Mouse (Mus musculus) forebrain, postnatal 0 days (tissue): Measurements from ENCODE around the gene Hdac10. TPM values are rescaled to one million over a fixed set of nuclear protein-coding genes. Genes with fewer than 3 reads are reported as not detected.

Experiments
- ATAC-seq: fragments of 200-750 bp; cut with Nextera tagmentation; 2 replicates; pipeline ENCODE4 v1.8.0; 2017; ENCODE audit warnings: mild to moderate bottlenecking, moderate library complexity
- DNase-seq: peaks from one replicate; pipeline ENCODE4 v3.0.0-alpha.2; 2015
- H3K27ac ChIP-seq: fragments of 300-500 bp; sonication (generic); 2 replicates; pipeline ENCODE4 v1.5.1; 2014; ENCODE audit warnings: low read depth, mild to moderate bottlenecking, antibody characterized with exemption, low read length, moderate library complexity, mixed read lengths
- H3K27me3 ChIP-seq: fragments of 300-500 bp; sonication (generic); 2 replicates; pipeline ENCODE4 v1.6.1; 2014; ENCODE audit warnings: mild to moderate bottlenecking, low read length, mixed read lengths; ENCODE audit not compliant: insufficient read depth
- H3K36me3 ChIP-seq: fragments of 300-500 bp; sonication (generic); 2 replicates; pipeline ENCODE4 v1.6.1; 2014; ENCODE audit warnings: mild to moderate bottlenecking, moderate library complexity; ENCODE audit not compliant: insufficient read depth
- H3K4me1 ChIP-seq: fragments of 300-500 bp; sonication (generic); 2 replicates; pipeline ENCODE4 v1.6.1; 2014; ENCODE audit warnings: antibody characterized with exemption; ENCODE audit not compliant: insufficient read depth
- H3K4me2 ChIP-seq: fragments of 300-500 bp; sonication (generic); 2 replicates; pipeline ENCODE4 v1.6.1; 2014; ENCODE audit warnings: low read depth, mild to moderate bottlenecking, moderate library complexity
- H3K4me3 ChIP-seq: fragments of 300-500 bp; sonication (generic); 2 replicates; pipeline ENCODE4 v1.5.1; 2014; ENCODE audit warnings: low read depth, low read length, mixed read lengths
- H3K9ac ChIP-seq: fragments of 300-500 bp; sonication (generic); 2 replicates; pipeline ENCODE4 v1.6.1; 2014; ENCODE audit warnings: mild to moderate bottlenecking
- H3K9me3 ChIP-seq: fragments of 300-500 bp; sonication (generic); 2 replicates; pipeline ENCODE4 v1.6.1; 2016; ENCODE audit warnings: low read length
- CTCF ChIP-seq: sonication (generic); IDR thresholded peaks from 2 replicates; pipeline ENCODE4 v1.5.1; 2016; ENCODE audit warnings: antibody characterized with exemption, control low read depth, low read depth
- WGBS: fragments of 180-500 bp; shearing (Covaris S2); extraction: QIAGEN DNeasy Blood & Tissue Kit; methylation state at CpG from one replicate; pipeline ENCODE4 v1.1.7; 2014; 5-methylcytosine and 5-hydroxymethylcytosine counted together
- microRNA-seq, 2 experiments: library from miRNA; unstranded; fragments of <30 nt; microRNA quantifications; one replicate each; pipeline ENCODE4; 2016
- polyA plus RNA-seq: library from polyadenylated mRNA; unstranded; fragments of >200 nt; fragmentation: Nextera tagmentation; extraction: Ambion mirVana; gene quantifications from 2 replicates; pipeline ENCODE4 v1.2.1, GENCODE M21; 2015
- total RNA-seq: library from RNA; depleted of rRNA; stranded (reverse); fragments of >200 nt; gene quantifications from 2 replicates; pipeline ENCODE4 v1.2.3, GENCODE M21; 2014; rRNA removed

Hdac10 gene
- total and polyA plus RNA-seq, 2 experiments from 2014 or later: 27.9 to 33.1 TPM

- WGBS: 2% methylated on average over 45 of the region's 59 CpGs
- Histone ChIP-seq H3K27ac (peak overlapping the region; percentile 80), H3K4me3 (peak overlapping the region; percentile 91), H3K4me2 (peak overlapping the region; percentile 81), H3K36me3 (peaks cover 8% of the 10 kb centered on the region; the same call in 1 of the 2 replicates), H3K27me3 (no peaks in the 10 kb centered on the region), H3K9ac (peak overlapping the region; percentile 83), H3K9me3 (no peaks in the 10 kb centered on the region), H3K4me1 (peaks cover 19% of the 10 kb centered on the region)
- DNase-seq (peak; percentile 93), ATAC-seq (peak; percentile 95)
- TF ChIP-seq CTCF: peak; percentile 52
Measured at GRCm38 (mm10) chr15:89075478-89076147, 52.9 kb downstream of the Hdac10 start.

GRCm38 (mm10) chr15:89074613-89075477 lies 53.7 kb downstream of the Hdac10 start, which contains the start of gene Trabd:
Gene Trabd, plus strand, starts transcription at chr15:89075124.
- H3K4me2 ChIP-seq: peak within 1 kb of the TSS; percentile 81
- DNase-seq: peak; percentile 53
- peak; percentile 12 for ATAC-seq
- H3K9ac ChIP-seq: peak within 1 kb of the TSS; percentile 83
- 16% methylated on average over 11 of the region's 11 CpGs for WGBS
- peaks cover 19% of the 10 kb centered on the region for H3K4me1 ChIP-seq
- peaks cover 13% of the 10 kb centered on the region for H3K36me3 ChIP-seq
- peak within 1 kb of the TSS; percentile 91 for H3K4me3 ChIP-seq
- H3K27me3 ChIP-seq: no peaks in the 10 kb centered on the region
- peak within 1 kb of the TSS; percentile 80 for H3K27ac ChIP-seq
- no peak for TF ChIP-seq CTCF
- H3K9me3 ChIP-seq: no peaks in the 10 kb centered on the region

- Histone ChIP-seq H3K9ac (no peak overlapping the region), H3K4me3 (no peak overlapping the region), H3K4me1 (peaks cover 19% of the 10 kb centered on the region), H3K9me3 (no peaks in the 10 kb centered on the region), H3K27ac (peak overlapping the region; percentile 80; the same call in 1 of the 2 replicates), H3K4me2 (0 out of 2 replicates have a peak overlapping the region, but pooled peaks have one; percentile 81), H3K36me3 (peaks cover 16% of the 10 kb centered on the region), H3K27me3 (no peaks in the 10 kb centered on the region)
- ATAC-seq: no peak
- 82% methylated on average over 10 of the region's 10 CpGs for WGBS
- DNase-seq: no peak
- no peak for TF ChIP-seq CTCF
Measured at GRCm38 (mm10) chr15:89073993-89074603, 54.4 kb downstream of the Hdac10 start.

Small RNA genes within 50 kb of the gene (microRNA-seq; reads per million reads assigned to microRNA genes)
- gene Mir7118: 0.39 to 1.6 reads per million in 2 experiments

Other genes starting within 250 kb of the Hdac10 start
- 0.15 and 0.52 TPM in 2 replicates for gene Ttll8, start 174.3 kb downstream of the Hdac10 start, total RNA-seq
- 0.05 and 0.29 TPM in 2 replicates for gene Ttll8, start 174.3 kb downstream of the Hdac10 start, polyA plus RNA-seq
- gene Mlc1, start 149.7 kb downstream of the Hdac10 start, total RNA-seq: 70.6 and 86.6 TPM in 2 replicates
- 59.4 and 69.7 TPM in 2 replicates for gene Mlc1, start 149.7 kb downstream of the Hdac10 start, polyA plus RNA-seq
- 0.05 TPM in 1 of 2 replicates, not detected in the other for gene Mov10l1, start 145.8 kb downstream of the Hdac10 start, total RNA-seq
- gene Mov10l1, start 145.8 kb downstream of the Hdac10 start, polyA plus RNA-seq: 0.16 TPM in 1 of 2 replicates, not detected in the other
- 8.1 and 10.7 TPM in 2 replicates for gene Panx2, start 69.0 kb downstream of the Hdac10 start, total RNA-seq
- gene Panx2, start 69.0 kb downstream of the Hdac10 start, polyA plus RNA-seq: 4.1 and 6.3 TPM in 2 replicates
- gene Trabd, start 53.6 kb downstream of the Hdac10 start, total RNA-seq: 33.5 and 35.0 TPM in 2 replicates
- 17.1 and 21.9 TPM in 2 replicates for gene Trabd, start 53.6 kb downstream of the Hdac10 start, polyA plus RNA-seq
- 45.9 and 47.9 TPM in 2 replicates for gene Selenoo, start 39.6 kb downstream of the Hdac10 start, total RNA-seq
- gene Selenoo, start 39.6 kb downstream of the Hdac10 start, polyA plus RNA-seq: 19.6 and 20.7 TPM in 2 replicates
- gene Tubgcp6, start 5.6 kb downstream of the Hdac10 start, total RNA-seq: 24.6 and 42.4 TPM in 2 replicates
- 7.4 and 8.8 TPM in 2 replicates for gene Tubgcp6, start 5.6 kb downstream of the Hdac10 start, polyA plus RNA-seq
- 1.8 and 3.4 TPM in 2 replicates for gene Mapk12, start 12.0 kb upstream of the Hdac10 start, total RNA-seq
- gene Mapk12, start 12.0 kb upstream of the Hdac10 start, polyA plus RNA-seq: 2.0 and 2.8 TPM in 2 replicates
- gene Mapk11, start 20.9 kb upstream of the Hdac10 start, total RNA-seq: 35.2 and 35.8 TPM in 2 replicates
- gene Mapk11, start 20.9 kb upstream of the Hdac10 start, polyA plus RNA-seq: 16.2 and 21.3 TPM in 2 replicates
- 126 and 138 TPM in 2 replicates for gene Plxnb2, start 52.1 kb upstream of the Hdac10 start, total RNA-seq
- 45.2 and 52.8 TPM in 2 replicates for gene Plxnb2, start 52.1 kb upstream of the Hdac10 start, polyA plus RNA-seq
- gene Dennd6b, start 67.8 kb upstream of the Hdac10 start, total RNA-seq: 73.7 and 89.6 TPM in 2 replicates
- 43.4 and 53.3 TPM in 2 replicates for gene Dennd6b, start 67.8 kb upstream of the Hdac10 start, polyA plus RNA-seq
- 252 and 296 TPM in 2 replicates for gene Ppp6r2, start 82.9 kb upstream of the Hdac10 start, total RNA-seq
- gene Ppp6r2, start 82.9 kb upstream of the Hdac10 start, polyA plus RNA-seq: 70.0 and 77.2 TPM in 2 replicates
- 164 and 165 TPM in 2 replicates for gene Sbf1, start 186.6 kb upstream of the Hdac10 start, total RNA-seq
- gene Sbf1, start 186.6 kb upstream of the Hdac10 start, polyA plus RNA-seq: 46.2 and 60.7 TPM in 2 replicates
- gene Adm2, start 194.0 kb upstream of the Hdac10 start, total RNA-seq: not detected in 2 replicates
- gene Adm2, start 194.0 kb upstream of the Hdac10 start, polyA plus RNA-seq: not detected in 2 replicates
- gene Miox, start 205.7 kb upstream of the Hdac10 start, total RNA-seq: not detected in 2 replicates
- not detected in 2 replicates for gene Miox, start 205.7 kb upstream of the Hdac10 start, polyA plus RNA-seq
- gene Lmf2, start 227.0 kb upstream of the Hdac10 start, total RNA-seq: 12.5 and 17.0 TPM in 2 replicates
- 24.7 and 25.4 TPM in 2 replicates for gene Lmf2, start 227.0 kb upstream of the Hdac10 start, polyA plus RNA-seq
- gene Ncaph2, start 227.0 kb upstream of the Hdac10 start, total RNA-seq: 88.4 and 93.8 TPM in 2 replicates
- gene Ncaph2, start 227.0 kb upstream of the Hdac10 start, polyA plus RNA-seq: 94.9 and 95.1 TPM in 2 replicates
- gene Sco2, start 245.1 kb upstream of the Hdac10 start, total RNA-seq: 34.6 and 37.6 TPM in 2 replicates
- 24.0 and 24.2 TPM in 2 replicates for gene Sco2, start 245.1 kb upstream of the Hdac10 start, polyA plus RNA-seq
- 3.7 and 5.2 TPM in 2 replicates for gene Tymp, start 248.3 kb upstream of the Hdac10 start, total RNA-seq
- 3.5 and 4.1 TPM in 2 replicates for gene Tymp, start 248.3 kb upstream of the Hdac10 start, polyA plus RNA-seq